Mouse (Mus musculus) small intestine, adult 2 months (tissue): ENCODE data around the gene Magi1.

Experiments
- CTCF ChIP-seq: fragments of 200-500 bp; IDR thresholded peaks from 2 replicates; pipeline ENCODE4 v1.5.1; 2012; ENCODE audit warnings: low read depth, mild to moderate bottlenecking, control low read depth, inconsistent platforms, low read length, moderate library complexity, mixed read lengths; ENCODE audit not compliant: insufficient replicate concordance, insufficient read length; ENCODE audit errors: extremely low read depth
- POLR2A ChIP-seq: fragments of 200-500 bp; IDR thresholded peaks from 2 replicates; pipeline ENCODE4 v1.6.1; 2012; ENCODE audit warnings: low read depth, mild to moderate bottlenecking, control low read depth, inconsistent platforms, low read length, moderate library complexity

DNA sequence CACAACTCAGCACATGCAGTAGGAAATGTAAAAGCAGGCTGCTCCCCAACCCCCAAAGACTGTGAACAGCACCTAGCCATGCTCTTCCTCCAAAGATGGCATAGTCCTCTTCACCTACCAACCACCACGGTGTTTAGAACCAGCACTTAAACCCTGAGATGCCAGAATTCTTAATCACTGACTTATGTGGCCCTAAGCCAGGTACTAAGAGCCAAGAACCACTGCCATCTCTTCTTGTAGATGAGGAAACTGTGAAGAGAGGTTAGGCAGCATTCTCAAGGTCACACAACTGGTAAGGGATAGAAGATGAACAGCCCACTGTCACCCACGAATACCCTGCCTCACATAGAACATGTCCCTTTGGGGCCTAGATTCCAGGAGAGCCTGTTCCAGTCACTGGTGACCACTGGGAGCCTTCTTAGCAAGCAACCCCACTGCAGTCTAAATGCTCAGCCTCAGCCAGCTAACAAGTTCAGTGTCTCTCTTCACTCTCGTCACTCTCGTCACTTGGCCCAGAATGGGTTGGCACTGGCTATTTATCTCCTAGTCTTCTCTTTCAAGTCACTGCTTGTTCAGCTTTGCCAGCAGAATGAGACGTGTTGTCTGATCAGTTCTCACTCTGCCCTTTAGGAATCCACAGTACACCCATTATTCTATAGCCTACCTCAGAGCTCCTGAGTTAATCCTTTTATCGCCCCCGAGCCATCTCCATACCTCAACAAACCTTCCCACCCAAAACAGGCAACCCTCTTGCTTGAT lies 19.4 kb downstream of the Magi1 start:
- TF ChIP-seq CTCF = no peak
- no peak for TF ChIP-seq POLR2A
